Mouse (Mus musculus) lung, adult 2 months (tissue): Measurements from ENCODE around the gene Ankrd34a.

Experiments
- CTCF ChIP-seq: fragments of 200-500 bp; IDR thresholded peaks from 2 replicates; pipeline ENCODE4 v1.5.1; 2011; ENCODE audit warnings: mild to moderate bottlenecking, low read length, control low read depth; ENCODE audit not compliant: insufficient read depth
- POLR2A ChIP-seq: fragments of 200-500 bp; IDR thresholded peaks from 2 replicates; pipeline ENCODE4 v1.6.1; 2011; ENCODE audit warnings: low read depth, mild to moderate bottlenecking, control low read depth, low read length, borderline replicate concordance; ENCODE audit errors: extremely low read depth

GRCm38 (mm10) chr3:96579239-96579750 lies 17.1 kb upstream of the Ankrd34a start:
- TF ChIP-seq POLR2A, result no peak
- no peak for TF ChIP-seq CTCF
